Mouse (Mus musculus) hindbrain, embryonic 14.5 days (tissue): ENCODE results near the gene D430019H16Rik. TPM values are rescaled to one million over a fixed set of nuclear protein-coding genes. Genes with fewer than 3 reads are reported as not detected.

Experiments
- ATAC-seq: fragments of 200-750 bp; cut with Nextera tagmentation; 2 replicates; pipeline ENCODE4 v1.8.0; 2017; ENCODE audit warnings: moderate number of reproducible peaks, mild to moderate bottlenecking, moderate TSS enrichment, moderate library complexity; ENCODE audit not compliant: low FRiP score
- DNase-seq: peaks from one replicate; pipeline ENCODE4 v3.0.0-alpha.2; 2015; ENCODE audit warnings: low spot score
- H3K27ac ChIP-seq: fragments of 300-500 bp; sonication (generic); 2 replicates; pipeline ENCODE4 v1.5.1; 2014; ENCODE audit warnings: mild to moderate bottlenecking, moderate library complexity
- H3K27me3 ChIP-seq: fragments of 300-500 bp; sonication (generic); 2 replicates; pipeline ENCODE4 v1.6.1; 2014; ENCODE audit warnings: mild to moderate bottlenecking, low read length, mixed read lengths; ENCODE audit not compliant: control insufficient read depth, insufficient read depth
- H3K36me3 ChIP-seq: fragments of 300-500 bp; sonication (generic); replicated peaks from 2 replicates; pipeline ENCODE4 v1.6.1; 2014; ENCODE audit not compliant: control insufficient read depth, insufficient read depth
- H3K4me1 ChIP-seq: fragments of 300-500 bp; sonication (generic); replicated peaks from 2 replicates; pipeline ENCODE4 v1.6.1; 2014; ENCODE audit warnings: antibody characterized with exemption, low read length, mixed read lengths; ENCODE audit not compliant: control insufficient read depth, insufficient read depth
- H3K4me2 ChIP-seq: fragments of 300-500 bp; sonication (generic); replicated peaks from 2 replicates; pipeline ENCODE4 v1.6.1; 2014; ENCODE audit warnings: mild to moderate bottlenecking, moderate library complexity
- H3K4me3 ChIP-seq: fragments of 300-500 bp; sonication (generic); replicated peaks from 2 replicates; pipeline ENCODE4 v1.5.1; 2014; ENCODE audit warnings: mild to moderate bottlenecking, low read length
- H3K9ac ChIP-seq: fragments of 300-500 bp; sonication (generic); 2 replicates; pipeline ENCODE4 v1.6.1; 2014
- H3K9me3 ChIP-seq: fragments of 300-500 bp; sonication (generic); 2 replicates; pipeline ENCODE4 v1.6.1; 2016; ENCODE audit warnings: low read length; ENCODE audit not compliant: control insufficient read depth
- WGBS: fragments of 180-500 bp; shearing (Covaris S2); extraction: QIAGEN DNeasy Blood & Tissue Kit; methylation state at CpG from one replicate; pipeline ENCODE4 v1.1.7; 2014; 5-methylcytosine and 5-hydroxymethylcytosine counted together
- polyA plus RNA-seq: library from polyadenylated mRNA; unstranded; fragments of >200 nt; fragmentation: Nextera tagmentation; extraction: Ambion mirVana; gene quantifications from 2 replicates; pipeline ENCODE4 v1.2.1, GENCODE M21; 2014

D430019H16Rik gene
- polyA plus RNA-seq, 1 experiment from 2014 or later: 22.2 TPM

DNA sequence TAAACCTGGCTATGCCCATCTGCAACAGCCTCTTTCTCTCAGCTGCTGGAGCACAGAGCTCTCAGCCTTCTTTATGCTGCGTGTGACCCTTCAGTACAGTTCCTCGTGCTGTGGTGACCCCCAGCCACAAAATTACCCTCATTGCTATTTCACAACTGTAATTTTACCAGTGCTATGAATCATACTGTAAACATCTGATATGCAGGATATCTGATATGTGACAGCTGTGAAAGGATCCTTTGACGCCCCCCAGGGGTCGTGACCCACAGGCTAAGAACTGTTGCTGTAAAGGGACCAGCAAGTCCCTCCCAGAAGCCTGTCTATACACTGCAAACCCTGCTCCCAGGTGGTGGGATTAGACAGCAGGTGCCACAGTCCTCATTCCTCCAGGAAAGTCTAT lies 45.2 kb downstream of the D430019H16Rik start:
- DNase-seq (no peak), ATAC-seq (no peak)
- no peak overlapping the region for H3K4me2 ChIP-seq
- no peak overlapping the region for H3K9ac ChIP-seq
- no peak overlapping the region for H3K27ac ChIP-seq
- 76% methylated on average over 4 of the region's 4 CpGs for WGBS
- H3K4me3 ChIP-seq: no peak overlapping the region
- no peaks in the 10 kb centered on the region; the same call in 1 of the 2 replicates for H3K4me1 ChIP-seq
- H3K27me3 ChIP-seq: no peaks in the 10 kb centered on the region
- no peaks in the 10 kb centered on the region for H3K9me3 ChIP-seq
- no peaks in the 10 kb centered on the region for H3K36me3 ChIP-seq

DNA sequence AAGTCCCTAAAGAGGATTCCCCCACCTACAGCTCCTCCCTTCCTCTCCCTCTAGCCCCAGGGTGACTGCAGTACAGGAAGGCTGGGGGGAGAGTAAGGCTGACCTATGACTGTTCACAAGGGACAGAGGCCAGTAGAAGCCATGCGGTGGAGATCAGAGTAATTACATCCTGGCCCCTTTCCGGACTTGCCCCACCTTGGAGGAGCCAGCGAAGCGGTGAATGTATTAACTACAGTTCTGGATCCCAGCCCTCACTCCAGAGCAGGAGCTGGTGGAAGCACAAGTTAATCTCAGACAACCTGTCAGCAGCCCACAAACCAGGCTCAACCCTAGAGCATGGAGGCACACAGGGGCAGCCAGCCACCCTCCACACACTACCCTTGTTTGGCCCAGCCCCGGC lies 47.3 kb downstream of the D430019H16Rik start:
- H3K4me3 ChIP-seq: no peak overlapping the region
- H3K27ac ChIP-seq: no peak overlapping the region
- H3K36me3 ChIP-seq: no peaks in the 10 kb centered on the region
- no peaks in the 10 kb centered on the region for H3K9me3 ChIP-seq
- H3K4me1 ChIP-seq: no peaks in the 10 kb centered on the region; the same call in 1 of the 2 replicates
- WGBS: 71% methylated on average over 5 of the region's 5 CpGs
- H3K9ac ChIP-seq: no peak overlapping the region
- no peak overlapping the region for H3K4me2 ChIP-seq
- H3K27me3 ChIP-seq: no peaks in the 10 kb centered on the region
- ATAC-seq (no peak), DNase-seq (no peak)

DNA sequence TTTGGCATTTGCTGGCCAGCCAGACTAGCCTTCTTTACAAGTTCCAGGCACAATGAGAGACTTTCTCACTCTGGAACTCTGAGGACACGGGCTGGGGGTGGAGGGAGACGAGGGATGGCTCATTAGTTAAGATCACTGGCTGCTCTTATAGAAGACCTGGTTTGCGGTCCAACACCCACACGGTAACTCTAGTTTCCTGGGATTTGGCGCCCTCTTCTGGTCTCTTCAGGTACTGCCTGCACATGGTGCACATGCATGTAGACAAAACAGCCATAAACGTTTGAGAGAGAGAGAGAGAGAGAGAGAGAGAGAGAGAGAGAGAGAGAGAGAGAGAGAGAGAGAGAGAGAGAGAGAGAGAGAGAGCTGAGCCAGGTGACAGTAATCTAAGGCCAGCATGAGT lies 51.1 kb downstream of the D430019H16Rik start:
- Histone ChIP-seq H3K4me1 (no peaks in the 10 kb centered on the region; the same call in 1 of the 2 replicates), H3K36me3 (no peaks in the 10 kb centered on the region), H3K4me3 (no peak overlapping the region), H3K9ac (no peak overlapping the region), H3K9me3 (no peaks in the 10 kb centered on the region), H3K27me3 (no peaks in the 10 kb centered on the region), H3K4me2 (no peak overlapping the region), H3K27ac (no peak overlapping the region)
- WGBS: 62% methylated on average over 6 of the region's 6 CpGs
- no peak for DNase-seq
- no peak for ATAC-seq

DNA sequence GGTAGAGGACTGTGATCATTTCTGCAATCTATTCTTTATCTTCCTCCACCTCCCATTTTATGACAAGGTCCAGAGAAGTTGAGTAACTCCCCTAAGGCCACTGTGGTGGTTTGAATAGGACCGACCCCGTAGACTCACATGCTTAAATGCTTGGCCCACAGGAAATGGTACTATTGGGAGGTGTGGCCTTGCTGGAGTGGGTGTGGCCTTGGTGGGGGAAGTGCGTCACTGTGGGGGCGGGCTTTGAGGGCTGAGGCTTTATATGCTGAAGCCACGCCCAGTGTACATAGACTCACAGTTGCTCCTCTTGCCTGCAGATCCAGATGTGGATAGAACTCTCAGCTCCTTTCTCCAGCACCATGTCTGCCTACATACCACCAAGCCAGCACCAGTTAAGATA lies 57.5 kb downstream of the D430019H16Rik start:
- H3K36me3 ChIP-seq: no peaks in the 10 kb centered on the region
- no peaks in the 10 kb centered on the region; the same call in 1 of the 2 replicates for H3K4me1 ChIP-seq
- no peak overlapping the region for H3K4me3 ChIP-seq
- H3K9ac ChIP-seq: no peak overlapping the region
- DNase-seq: no peak
- H3K27ac ChIP-seq: no peak overlapping the region
- no peak overlapping the region for H3K4me2 ChIP-seq
- 87% methylated on average over 5 of the region's 5 CpGs for WGBS
- no peaks in the 10 kb centered on the region for H3K9me3 ChIP-seq
- H3K27me3 ChIP-seq: no peaks in the 10 kb centered on the region
- ATAC-seq: no peak

GRCm38 (mm10) chr12:105511671-105512502 lies 58.2 kb downstream of the D430019H16Rik start:
- Histone ChIP-seq H3K4me2 (no peak overlapping the region), H3K9me3 (no peaks in the 10 kb centered on the region), H3K4me3 (no peak overlapping the region), H3K9ac (no peak overlapping the region), H3K27me3 (no peaks in the 10 kb centered on the region), H3K4me1 (no peaks in the 10 kb centered on the region), H3K27ac (no peak overlapping the region), H3K36me3 (no peaks in the 10 kb centered on the region)
- ATAC-seq (no peak), DNase-seq (no peak)
- 80% methylated on average over 16 of the region's 16 CpGs for WGBS

- Histone ChIP-seq H3K4me1 (no peaks in the 10 kb centered on the region), H3K4me3 (no peak overlapping the region), H3K36me3 (no peaks in the 10 kb centered on the region), H3K27me3 (no peaks in the 10 kb centered on the region), H3K9me3 (no peaks in the 10 kb centered on the region), H3K27ac (no peak overlapping the region), H3K9ac (no peak overlapping the region), H3K4me2 (no peak overlapping the region)
- no peak for ATAC-seq
- 87% methylated on average over 10 of the region's 10 CpGs for WGBS
- DNase-seq: no peak
These were observed 60.5 kb downstream of the D430019H16Rik start for GRCm38 (mm10) chr12:105514111-105514510.

DNA sequence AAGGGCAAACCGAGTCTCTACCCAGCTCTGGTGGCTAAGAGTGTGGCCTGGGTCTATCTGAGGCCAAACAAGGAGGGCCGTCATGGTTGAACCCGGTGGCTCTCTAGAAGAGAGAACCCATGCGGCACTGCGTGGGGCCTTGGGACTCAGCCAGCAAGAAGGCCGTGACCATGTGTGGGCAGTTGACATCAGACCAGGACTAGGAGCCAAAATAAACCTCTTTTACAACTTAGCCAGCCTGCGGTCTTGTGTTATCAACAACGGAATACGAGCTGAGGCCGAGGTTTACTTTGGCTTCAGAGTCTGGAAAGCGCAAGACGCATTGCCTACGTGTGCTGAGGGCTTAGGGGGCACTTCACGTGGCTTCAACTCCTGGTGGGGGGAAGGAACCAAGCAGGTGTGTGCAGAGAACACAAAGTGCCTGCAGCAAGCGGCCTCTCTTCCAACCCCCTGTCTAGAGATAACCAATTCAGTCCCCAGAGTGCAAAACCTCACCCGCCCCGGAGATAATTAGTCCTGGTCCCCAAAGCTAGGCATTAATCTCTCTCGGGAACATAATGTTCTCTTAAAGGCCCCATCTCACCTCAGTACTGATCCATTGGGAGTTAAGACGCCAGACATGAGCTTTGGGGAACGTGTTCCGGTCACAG lies 63.5 kb downstream of the D430019H16Rik start:
- Histone ChIP-seq H3K27me3 (no peaks in the 10 kb centered on the region), H3K4me1 (no peaks in the 10 kb centered on the region), H3K4me2 (no peak overlapping the region), H3K9ac (no peak overlapping the region), H3K36me3 (no peaks in the 10 kb centered on the region), H3K27ac (no peak overlapping the region), H3K4me3 (no peak overlapping the region), H3K9me3 (peaks cover 4% of the 10 kb centered on the region; the same call in 1 of the 2 replicates)
- WGBS: 82% methylated on average over 21 of the region's 21 CpGs
- DNase-seq: no peak
- no peak for ATAC-seq

DNA sequence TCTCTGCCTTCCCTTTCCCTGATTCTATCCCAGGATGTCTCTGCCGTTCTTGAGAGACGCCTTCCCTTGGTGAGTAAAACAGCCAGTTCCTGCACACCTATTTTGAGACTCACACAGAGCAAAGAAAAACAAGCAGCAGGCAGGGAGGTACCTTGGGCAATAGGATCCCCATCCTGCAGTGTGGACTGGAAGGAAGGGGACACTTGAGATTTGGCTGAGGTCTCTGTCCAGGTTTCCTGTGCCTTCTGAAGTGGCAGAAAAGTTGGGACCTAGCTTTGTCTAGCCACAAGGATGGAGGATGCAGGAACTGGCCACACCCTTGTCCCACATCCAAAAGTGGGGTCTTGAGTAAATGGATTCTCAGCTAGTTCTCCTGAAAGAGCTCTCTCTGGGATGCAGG lies 66.2 kb downstream of the D430019H16Rik start:
- DNase-seq (no peak), ATAC-seq (no peak)
- Histone ChIP-seq H3K4me2 (no peak overlapping the region), H3K4me1 (no peaks in the 10 kb centered on the region), H3K27ac (no peak overlapping the region), H3K27me3 (no peaks in the 10 kb centered on the region), H3K4me3 (no peak overlapping the region), H3K9me3 (peaks cover 5% of the 10 kb centered on the region; the same call in 1 of the 2 replicates), H3K9ac (no peak overlapping the region), H3K36me3 (no peaks in the 10 kb centered on the region)
- WGBS: 86% methylated on average over 2 of the region's 2 CpGs

DNA sequence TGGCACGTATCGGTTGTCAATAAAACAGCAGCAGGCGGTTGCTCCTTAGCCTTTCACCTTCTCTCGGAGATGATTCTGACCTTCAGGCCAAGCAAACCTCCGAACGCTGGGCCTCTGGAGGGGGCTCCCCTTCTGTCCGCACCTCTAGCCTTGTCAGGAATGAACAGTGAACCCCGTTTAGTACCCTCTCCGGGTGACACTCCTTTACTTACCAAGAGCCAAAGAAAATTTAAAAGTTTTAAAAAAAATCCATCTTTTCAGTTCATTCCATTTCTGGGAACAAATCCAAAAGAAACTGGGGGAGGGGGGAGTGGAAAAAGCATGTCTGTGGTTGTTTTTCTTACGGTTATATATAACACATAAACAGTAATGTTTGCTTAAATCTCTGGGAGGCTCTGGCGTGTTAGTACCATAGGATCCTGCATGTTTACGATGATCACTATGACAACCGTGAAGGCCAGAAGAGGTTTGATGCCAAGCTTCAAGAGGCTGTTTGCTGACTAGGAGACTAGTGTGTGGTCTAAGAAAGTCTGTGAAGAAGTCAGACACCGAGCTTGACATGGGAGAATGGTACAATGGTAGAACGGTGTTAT lies 67.6 kb downstream of the D430019H16Rik start:
- Histone ChIP-seq H3K27ac (no peak overlapping the region), H3K4me3 (no peak overlapping the region), H3K9ac (no peak overlapping the region), H3K4me1 (no peaks in the 10 kb centered on the region), H3K4me2 (no peak overlapping the region), H3K9me3 (peaks cover 5% of the 10 kb centered on the region; the same call in 1 of the 2 replicates), H3K36me3 (no peaks in the 10 kb centered on the region), H3K27me3 (no peaks in the 10 kb centered on the region)
- WGBS: 71% methylated on average over 15 of the region's 15 CpGs
- no peak for DNase-seq
- no peak for ATAC-seq
